Comparison of ENCODE assay signal across 10 mouse cellular contexts in genomic region chr19:44510534-44511175, GRCm38 (mm10). TPM values are rescaled to one million over a fixed set of nuclear protein-coding genes. Genes with fewer than 3 reads are reported as not detected.
DNase-seq lines count a peak whose midpoint lies in the region; ATAC-seq and TF ChIP-seq lines count a peak whose summit lies in the region.
"Had no signal": no experiment of that assay in that cellular context is flagged by ENCODE, and none has a peak within 500 bp of the region (broad histone marks: within the 10 kb centered on the region; RNA-seq: fewer than 3 reads in every experiment).

No protein-coding gene starts in this region.

- intact Hi-C loops in left cerebral cortex, postnatal 4 days (cut with DNase I): no loop called here

- no peaks in the 10 kb centered on the region for H3K36me3 ChIP-seq in heart, embryonic 11.5 days (ENCODE audit: control insufficient read depth, insufficient read depth, low read length)
- no peaks in the 10 kb centered on the region for H3K36me3 ChIP-seq in E14TG2a.4 (ENCODE audit: insufficient read depth, low read length)
- H3K36me3 ChIP-seq in hindbrain, embryonic 15.5 days: no peaks in the 10 kb centered on the region

- H3K4me3 ChIP-seq in heart, embryonic 11.5 days (ENCODE audit: low read depth, low read length): peak overlapping the region; percentile 56; the same call in 1 of the 2 replicates
- peak overlapping the region; percentile 75; the same call in 1 of the 2 replicates for H3K4me3 ChIP-seq in E14TG2a.4 (replicated peaks; ENCODE audit: low read length)
- peak overlapping the region; percentile 46; the same call in 1 of the 2 replicates for H3K4me3 ChIP-seq in hindbrain, embryonic 15.5 days
- H3K4me3 ChIP-seq: myocyte had no signal

- peak overlapping the region; percentile 97 for H3K4me2 ChIP-seq in heart, embryonic 11.5 days
- peak overlapping the region; percentile 95 for H3K4me2 ChIP-seq in hindbrain, embryonic 15.5 days

- TF ChIP-seq CTCF in E14TG2a.4 (conservative IDR thresholded peaks at IDR 0.05; ENCODE audit: low read length): no peak

- no peak overlapping the region for H3K27ac ChIP-seq in heart, embryonic 11.5 days (ENCODE audit: low read depth, low read length)
- no peak overlapping the region for H3K27ac ChIP-seq in hindbrain, embryonic 15.5 days (replicated peaks)

- H3K9me3 ChIP-seq in heart, embryonic 11.5 days (replicated peaks; ENCODE audit: control insufficient read depth, low read length): no peaks in the 10 kb centered on the region
- H3K9me3 ChIP-seq in E14TG2a.4 (ENCODE audit: low read length): peaks cover 11% of the 10 kb centered on the region
- H3K9me3 ChIP-seq in hindbrain, embryonic 15.5 days: no peaks in the 10 kb centered on the region

- H3K4me1 ChIP-seq in heart, embryonic 11.5 days (ENCODE audit: control insufficient read depth, insufficient read depth, low read length): peaks cover 10% of the 10 kb centered on the region; the same call in 1 of the 2 replicates
- peaks cover 35% of the 10 kb centered on the region for H3K4me1 ChIP-seq in E14TG2a.4 (replicated peaks; ENCODE audit: low read depth, low read length)
- H3K4me1 ChIP-seq in hindbrain, embryonic 15.5 days (replicated peaks): peaks cover 35% of the 10 kb centered on the region

- no peak for ATAC-seq in heart, embryonic 11.5 days (replicated peaks; ENCODE audit: insufficient number of reproducible peaks, low FRiP score, low TSS enrichment)
- no peak for ATAC-seq in hindbrain, embryonic 15.5 days (ENCODE audit: low FRiP score, low read depth)

- peaks cover 76% of the 10 kb centered on the region for H3K27me3 ChIP-seq in heart, embryonic 11.5 days (ENCODE audit: control insufficient read depth, insufficient read depth, low read length)
- peaks cover 83% of the 10 kb centered on the region for H3K27me3 ChIP-seq in E14TG2a.4 (ENCODE audit: insufficient read depth, low read length)
- H3K27me3 ChIP-seq in hindbrain, embryonic 15.5 days: peaks cover 88% of the 10 kb centered on the region

- H3K9ac ChIP-seq in heart, embryonic 11.5 days (ENCODE audit: low read depth, low read length): no peak overlapping the region
- H3K9ac ChIP-seq in hindbrain, embryonic 15.5 days: no peak overlapping the region

- WGBS in heart, embryonic 11.5 days (ENCODE audit: insufficient replicate concordance): 5% methylated on average over 12 of the region's 12 CpGs
- WGBS in hindbrain, embryonic 15.5 days: 5% methylated on average over 12 of the region's 12 CpGs

- no peak for DNase-seq in heart, adult 18-20 months
- peak; percentile 41 for DNase-seq in naive thymus-derived CD4-positive, alpha-beta T cell, adult 2 months (ENCODE audit: low read depth)
- no peak for DNase-seq in left cerebral cortex, adult 11 months (ENCODE audit: low spot score)
- no peak for DNase-seq in urinary bladder, postnatal 25 days (ENCODE audit: low spot score)
- no peak for DNase-seq in left cerebral cortex, postnatal 4 days

RNA-seq across cellular contexts. Expression of gene Wnt8b, which starts 17.4 kb away (rescaled TPM):
- not detected in 2 replicates for polyA plus RNA-seq in heart, embryonic 11.5 days (2014; fragmentation: Nextera tagmentation; extraction: Ambion mirVana)
- not detected for total RNA-seq in heart, adult 18-20 months (2021)
- polyA plus RNA-seq in hindbrain, embryonic 15.5 days (2015; fragmentation: Nextera tagmentation; extraction: Ambion mirVana): 0.04 TPM in 1 of 2 replicates, not detected in the other
- total RNA-seq in left cerebral cortex, postnatal 4 days (2021): under 1 TPM in 1 of 2 experiments, not detected in 1; 0.14 TPM
- total RNA-seq: hematopoietic stem cell, adult 5-6 weeks had no signal
- polyA plus RNA-seq: myocyte had no signal

RNA-seq across cellular contexts. Expression of gene Sec31b, which starts 35.0 kb away (rescaled TPM):
- polyA plus RNA-seq in heart, embryonic 11.5 days (2014; fragmentation: Nextera tagmentation; extraction: Ambion mirVana): 1.1 and 1.2 TPM in 2 replicates
- 10 to 100 TPM in 1 of 2 experiments, 1 to 10 TPM in 1; 9.4 to 10.2 TPM for total RNA-seq in heart, adult 18-20 months (2021)
- 0.20 and 0.38 TPM in 2 replicates for polyA plus RNA-seq in hindbrain, embryonic 15.5 days (2015; fragmentation: Nextera tagmentation; extraction: Ambion mirVana)
- total RNA-seq in left cerebral cortex, postnatal 4 days (2021): under 1 TPM in 1 of 2 experiments, not detected in 1; 0.28 TPM

RNA-seq across cellular contexts. Expression of gene Gm20538, which starts 42.0 kb away (rescaled TPM):
- not detected in 2 replicates for polyA plus RNA-seq in heart, embryonic 11.5 days (2014; fragmentation: Nextera tagmentation; extraction: Ambion mirVana)
- not detected for total RNA-seq in heart, adult 18-20 months (2021)
- not detected in 2 replicates for polyA plus RNA-seq in hindbrain, embryonic 15.5 days (2015; fragmentation: Nextera tagmentation; extraction: Ambion mirVana)
- not detected for total RNA-seq in left cerebral cortex, postnatal 4 days (2021)
- total RNA-seq: hematopoietic stem cell, adult 5-6 weeks had no signal
- polyA plus RNA-seq: myocyte had no signal

RNA-seq across cellular contexts. Expression of gene Ndufb8, which starts 44.6 kb away (rescaled TPM):
- 826 and 917 TPM in 2 replicates for polyA plus RNA-seq in heart, embryonic 11.5 days (2014; fragmentation: Nextera tagmentation; extraction: Ambion mirVana)
- 1,000 to 10,000 TPM; 1,929 to 2,019 TPM for total RNA-seq in heart, adult 18-20 months (2021)
- polyA plus RNA-seq in hindbrain, embryonic 15.5 days (2015; fragmentation: Nextera tagmentation; extraction: Ambion mirVana): 674 and 705 TPM in 2 replicates
- 100 to 1,000 TPM; 294 to 322 TPM for total RNA-seq in left cerebral cortex, postnatal 4 days (2021)

RNA-seq across cellular contexts. Expression of gene Hif1an, which starts 52.0 kb away (rescaled TPM):
- 24.6 and 25.5 TPM in 2 replicates for polyA plus RNA-seq in heart, embryonic 11.5 days (2014; fragmentation: Nextera tagmentation; extraction: Ambion mirVana)
- total RNA-seq in heart, adult 18-20 months (2021): 10 to 100 TPM; 57.1 to 58.1 TPM
- polyA plus RNA-seq in hindbrain, embryonic 15.5 days (2015; fragmentation: Nextera tagmentation; extraction: Ambion mirVana): 23.6 and 24.8 TPM in 2 replicates
- total RNA-seq in left cerebral cortex, postnatal 4 days (2021): 10 to 100 TPM; 33.3 to 37.9 TPM

Comparison
In these comparisons a context has a peak if more than half of its experiments do, and no peak if none do; other contexts are left out.
1. RNA of gene Sec31b, which starts 35.0 kb away (total RNA-seq): 9.4 to 10.2 TPM in heart, adult 18-20 months; 0.28 TPM in left cerebral cortex, postnatal 4 days; every median in the first group is over 4 times any median in the second.
2. Peak in every context shown above with its lines, with median percentiles within 50 percentile points of each other: H3K4me3 ChIP-seq.